Mouse (Mus musculus): ENCODE measurements around the gene Rere.

DNA sequence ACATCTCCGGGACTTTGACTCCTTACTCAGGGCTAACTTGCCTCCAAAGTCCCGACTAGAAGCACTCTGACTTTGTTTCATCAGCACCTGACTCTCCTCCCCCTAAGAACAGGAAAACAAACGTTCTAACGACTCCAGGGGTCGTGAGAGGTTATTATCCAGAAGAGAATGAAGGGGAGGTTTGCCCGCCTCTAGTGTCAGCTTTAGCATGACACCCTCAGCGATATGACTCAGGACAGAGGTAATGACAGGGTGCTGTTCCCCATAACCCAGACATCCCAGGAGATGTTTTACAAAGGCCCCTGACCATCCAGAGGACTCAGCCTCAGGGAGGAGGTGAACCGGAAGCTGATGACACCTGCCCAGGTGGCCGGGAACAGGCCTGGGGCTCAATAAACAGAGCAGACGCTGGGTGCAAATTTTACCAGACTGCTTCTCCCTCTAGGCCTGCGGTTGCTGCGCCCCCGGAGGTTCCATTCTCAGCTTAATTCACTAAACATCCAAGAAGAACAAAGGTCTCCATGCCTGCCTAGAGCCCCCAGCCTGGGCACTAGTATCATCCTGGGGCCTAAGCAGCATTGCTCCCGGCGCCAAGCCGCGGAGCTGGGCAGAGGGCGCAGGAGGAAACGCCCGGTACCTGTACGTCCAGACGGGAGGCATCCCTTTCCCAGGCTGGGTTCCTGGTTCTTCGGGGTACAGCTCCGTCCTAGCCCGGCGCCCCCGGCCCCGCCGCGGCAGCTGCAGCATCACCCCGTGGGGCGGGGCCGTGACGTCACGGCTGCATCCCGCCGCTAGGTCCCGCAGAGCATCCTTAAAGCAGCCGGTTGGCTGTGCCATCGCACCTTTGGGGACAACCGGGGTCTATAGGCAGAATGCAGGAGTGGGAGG, 370.2 kb downstream of the Rere start, which contains the start of gene Slc45a1:
- TF ChIP-seq POLR2A (IDR thresholded peaks at IDR 0.05; ENCODE audit: low read depth, low read length): no peak
- TF ChIP-seq CTCF (conservative IDR thresholded peaks at IDR 0.05; ENCODE audit: insufficient read depth, insufficient read length, low read depth, low read length): no peak
